Mouse (Mus musculus) c-Kit-positive CD71-negative TER-119-negative erythroid progenitor cells, embryonic 14.5 days (primary cell): ENCODE data around the gene Rpl7a.

Experiments used
- DNase-seq: peaks from one replicate; pipeline ENCODE4 v3.0.0-alpha.2; 2013; ENCODE audit warnings: low read depth

Rpl7a gene

DNA sequence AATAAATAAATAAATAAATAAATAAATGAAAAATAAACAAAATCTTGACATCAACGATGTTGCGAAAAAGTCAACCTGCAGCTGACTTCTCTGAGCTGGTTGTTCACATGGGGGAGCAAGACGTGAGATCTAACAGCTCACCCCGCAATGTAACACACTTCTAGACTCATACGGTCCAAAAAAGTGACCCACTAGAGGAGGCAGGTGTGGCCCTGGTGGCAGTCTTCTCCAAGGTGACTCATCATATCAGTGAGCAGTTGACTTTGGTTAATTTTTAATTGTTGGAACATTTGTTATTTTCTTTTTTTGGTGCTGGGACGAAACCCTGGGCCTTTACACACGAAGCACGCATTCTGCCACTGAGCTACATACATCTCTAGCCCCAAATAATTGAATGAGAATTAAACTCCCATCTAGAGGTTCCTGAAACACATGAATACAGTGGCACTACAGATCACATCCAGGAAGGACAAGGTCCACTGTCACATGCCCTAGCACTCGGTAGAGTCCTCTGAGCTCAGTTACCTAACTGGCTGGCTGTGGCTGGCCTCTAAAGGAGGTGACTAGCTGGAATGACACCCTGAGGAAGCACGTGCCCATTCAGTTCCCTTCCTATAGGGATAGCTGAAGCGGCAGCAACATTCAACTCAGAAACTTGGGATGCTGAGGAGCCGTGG, 46.4 kb downstream of the Rpl7a start:
- DNase-seq, result no peak

DNA sequence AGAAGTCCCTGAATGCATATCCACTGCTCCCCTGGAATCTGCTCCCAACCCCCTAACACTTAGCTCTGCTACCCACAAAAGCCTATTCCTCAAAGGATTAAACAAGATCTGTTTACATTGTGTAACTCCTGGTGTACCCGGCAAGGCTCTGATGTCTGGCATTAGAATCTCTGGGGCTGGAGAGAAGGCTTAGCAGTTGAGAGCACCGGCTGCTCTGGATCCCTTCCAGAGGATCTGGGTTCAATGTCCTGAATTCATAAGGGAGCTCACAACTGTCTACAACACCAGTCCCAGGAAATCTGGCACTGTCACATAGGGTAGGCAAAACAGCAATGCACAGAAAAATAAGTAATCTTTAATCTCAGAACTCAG, 46.9 kb downstream of the Rpl7a start:
- DNase-seq, result no peak

DNA sequence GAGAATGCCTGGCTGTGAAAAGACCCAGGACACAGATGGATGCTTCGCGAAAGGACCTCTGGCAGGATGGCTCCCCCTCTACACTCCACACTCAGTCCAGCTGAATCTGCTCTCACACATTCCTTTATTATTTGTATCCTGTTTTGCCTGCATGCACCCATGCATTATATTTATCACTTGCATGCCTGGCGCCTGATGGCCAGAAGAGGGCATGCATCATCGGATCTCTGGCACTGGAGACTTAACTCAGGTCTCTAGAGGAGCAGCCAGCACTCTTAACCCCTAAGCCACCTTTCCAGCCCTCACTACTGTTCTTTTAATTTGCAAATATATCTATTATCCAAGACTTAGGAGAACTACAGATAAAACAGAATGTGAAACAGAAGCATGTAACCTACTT, 50.2 kb downstream of the Rpl7a start:
- DNase-seq, result no peak
